Mouse (Mus musculus) spleen, adult 2 months (tissue): ENCODE measurements around the gene Apobec3.

Experiments used
- CTCF ChIP-seq: fragments of 200-500 bp; IDR thresholded peaks from 2 replicates; pipeline ENCODE4 v1.5.1; 2011; ENCODE audit warnings: mild to moderate bottlenecking, inconsistent platforms; ENCODE audit not compliant: insufficient read depth, insufficient read length, insufficient replicate concordance; ENCODE audit errors: extremely low read depth
- POLR2A ChIP-seq: fragments of 200-500 bp; IDR thresholded peaks from 2 replicates; pipeline ENCODE4 v1.6.1; 2011; ENCODE audit warnings: low read depth, low read length, inconsistent platforms

GRCm38 (mm10) chr15:79850143-79850542 is 41.3 kb upstream of the Apobec3 start:
- TF ChIP-seq POLR2A = no peak
- no peak for TF ChIP-seq CTCF
